Mouse (Mus musculus) fibroblast of lung, adult 2 months (primary cell): ENCODE measurements at regions not wholly inside any gene's neighbourhood (a gene's known extent, or its start where the extent isn't known, plus 50 kb on each side); places are given as distances from the start of the nearest gene placed in this dataset.
"Not testable (repeated sequence)": the region's sequence is repeated elsewhere in the genome, so short reads cannot be mapped to it uniquely, and the experiment has no call there.

Experiments used
- DNase-seq: peaks from one replicate; pipeline ENCODE4 v3.0.0-alpha.2; 2011; ENCODE audit warnings: low read depth

GRCm38 (mm10) chr1:108102607-108103006 lies 512.8 kb downstream of the Serpinb8 start:
- DNase-seq: no peak

- DNase-seq: no peak
Measured at GRCm38 (mm10) chr1:108110984-108111383, 521.2 kb downstream of the Serpinb8 start.

DNA sequence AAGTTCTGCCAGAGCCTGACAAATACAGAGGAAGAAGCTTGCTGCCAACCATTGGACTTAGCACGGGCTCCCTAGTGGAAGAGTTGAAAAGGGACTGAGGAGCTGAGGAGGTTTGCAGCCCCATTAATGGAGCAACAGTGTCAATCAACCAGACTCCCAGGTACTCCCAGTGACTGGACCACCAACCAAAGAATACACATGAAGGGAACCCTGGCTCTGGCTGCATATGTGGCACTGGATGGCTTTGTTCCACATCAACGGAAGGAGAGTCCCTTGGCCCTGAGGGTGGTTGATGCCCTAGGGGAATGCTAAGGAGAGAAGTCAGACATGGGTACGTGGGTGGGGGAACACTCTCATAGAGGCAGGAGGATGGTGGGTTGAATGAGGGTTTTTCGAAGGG lies 537.6 kb downstream of the Serpinb8 start:
- DNase-seq: no peak

DNA sequence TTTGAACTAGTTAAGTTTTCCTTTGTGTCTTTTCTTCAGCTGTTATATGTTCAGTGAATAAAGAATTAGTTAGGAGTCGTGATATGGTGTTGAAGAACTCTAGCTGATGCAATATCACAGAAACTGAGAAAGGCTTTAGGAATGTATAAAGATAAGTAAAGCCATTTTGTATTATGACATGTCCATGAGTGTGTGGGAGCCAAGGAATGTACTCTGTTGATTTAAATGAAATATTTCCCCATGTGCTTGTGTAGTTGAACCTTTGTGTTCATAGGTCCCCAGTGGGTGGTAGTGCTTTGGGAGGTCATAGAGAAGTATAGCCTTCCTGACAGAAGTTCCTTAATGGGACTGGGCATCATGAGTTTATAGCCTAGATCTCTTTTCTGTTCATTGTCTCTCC lies 542.2 kb downstream of the Serpinb8 start:
- no peak for DNase-seq

DNA sequence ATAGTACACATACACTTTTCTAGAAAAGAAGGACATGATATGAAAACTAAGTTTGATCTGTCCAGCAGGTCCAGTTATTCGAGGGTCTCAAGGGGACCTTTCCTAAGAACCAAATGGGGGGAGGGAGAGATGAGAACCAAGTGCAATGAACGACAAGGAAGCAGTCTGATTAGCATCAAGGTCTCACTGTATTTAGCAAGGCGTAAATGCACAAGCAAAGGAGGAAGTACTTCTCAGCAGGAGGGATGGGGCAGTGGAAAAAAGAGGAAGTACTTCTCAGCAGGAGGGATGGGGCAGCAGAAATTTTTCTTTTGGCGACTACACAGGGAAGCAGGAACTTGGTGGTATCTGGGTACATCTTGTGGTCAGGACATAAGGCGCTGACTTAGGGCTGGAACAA lies 545.5 kb downstream of the Serpinb8 start:
- DNase-seq: not testable (repeated sequence)

DNA sequence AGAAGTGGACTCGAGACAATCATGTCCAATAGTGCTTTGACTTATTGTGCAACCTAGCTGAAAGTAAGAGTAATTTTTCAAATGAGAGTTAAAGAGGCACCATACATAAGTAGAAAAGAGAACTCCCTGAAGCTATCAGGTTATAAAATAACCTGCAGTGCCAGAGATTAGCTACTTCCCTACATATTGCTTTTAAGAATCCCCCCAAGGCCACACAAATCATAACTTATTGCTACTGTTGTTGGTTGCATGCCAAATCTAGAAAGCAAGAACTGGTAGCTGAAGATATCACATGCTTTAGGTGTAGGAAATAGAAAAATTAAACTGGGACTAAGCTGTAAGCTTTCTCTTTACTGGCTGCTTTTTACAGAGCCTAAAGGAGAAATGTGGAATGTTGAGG lies 554.3 kb downstream of the Serpinb8 start:
- no peak for DNase-seq

DNA sequence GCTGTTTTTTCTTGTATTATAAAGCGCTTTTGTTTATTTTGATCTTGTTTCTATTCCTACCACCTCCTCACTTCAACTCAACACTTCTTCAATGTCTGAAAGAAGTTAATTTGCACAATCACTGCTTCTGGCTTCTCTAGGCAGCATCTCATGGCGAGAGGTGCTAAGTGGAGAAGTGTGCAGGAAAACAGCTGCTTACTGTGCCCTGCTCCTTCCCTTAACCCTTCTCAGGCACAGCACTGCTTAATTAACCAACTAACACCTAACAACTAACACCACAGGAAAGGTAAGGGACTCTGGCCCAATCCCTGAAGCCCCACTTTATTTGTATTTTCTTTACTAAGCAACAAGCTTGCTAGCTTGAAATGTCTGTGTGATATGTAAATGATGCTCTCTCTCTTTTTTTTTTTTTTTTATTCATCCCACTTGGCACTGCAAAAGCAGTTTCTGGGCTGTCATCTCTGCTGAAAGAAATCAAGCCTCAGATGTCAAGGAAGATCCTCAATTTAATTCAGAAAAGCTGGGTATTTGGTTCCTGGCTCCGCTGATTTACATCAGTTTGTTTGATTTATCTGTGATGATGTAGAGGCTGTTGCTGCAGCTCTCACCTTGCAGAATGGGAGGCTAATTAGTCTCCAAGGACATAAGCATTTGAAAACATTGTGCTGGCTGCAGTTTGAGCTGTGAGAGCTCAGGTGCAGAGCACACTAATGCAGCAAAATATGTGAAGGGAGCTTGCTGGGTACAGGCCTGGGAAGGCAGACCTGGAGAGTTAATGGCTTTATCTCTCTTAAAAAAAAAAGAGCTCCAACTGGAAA lies 591.8 kb downstream of the Serpinb8 start:
- DNase-seq: no peak

- no peak for DNase-seq
Measured at GRCm38 (mm10) chr1:108182168-108182539, 592.3 kb downstream of the Serpinb8 start.

DNA sequence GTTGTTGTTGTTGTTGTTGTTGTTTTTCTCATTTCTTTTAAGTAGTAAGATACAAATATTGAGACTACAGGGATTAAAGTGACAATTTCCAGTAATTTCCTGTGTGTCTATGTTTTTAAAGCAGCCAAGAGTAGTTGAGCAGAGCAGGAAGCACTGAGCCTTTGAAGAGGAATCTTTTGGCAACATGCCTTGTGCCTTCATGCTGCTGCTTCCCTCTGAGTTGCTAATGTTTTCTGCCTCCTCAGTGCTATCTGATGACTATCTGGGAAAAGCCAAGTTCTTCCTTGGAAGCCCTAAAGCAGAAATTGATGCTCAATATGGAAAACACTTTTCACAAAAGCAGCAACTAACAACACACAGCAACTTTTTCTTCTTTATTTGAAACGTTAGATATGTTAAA lies 634.2 kb downstream of the Serpinb8 start:
- no peak for DNase-seq

- no peak for DNase-seq
Measured at GRCm38 (mm10) chr1:108240152-108240551, 650.3 kb downstream of the Serpinb8 start.

DNA sequence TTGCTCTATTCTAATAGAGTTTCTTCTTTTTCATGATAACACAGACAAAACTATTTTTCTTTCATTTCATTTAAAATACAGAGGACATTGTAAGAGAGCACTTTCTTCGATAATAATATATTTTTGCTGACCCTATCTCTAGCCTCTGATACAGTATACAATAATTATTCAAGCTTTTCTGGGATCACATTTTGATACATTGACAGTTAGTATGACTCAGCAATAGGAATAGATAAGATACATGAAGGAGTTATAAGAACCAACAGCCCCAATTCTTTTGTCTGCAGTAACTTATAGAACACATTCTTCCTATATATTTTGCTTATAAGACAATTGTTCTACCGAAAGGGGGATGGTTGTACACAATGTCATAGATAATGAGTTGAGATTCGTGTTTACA lies 665.3 kb downstream of the Serpinb8 start:
- no peak for DNase-seq

GRCm38 (mm10) chr1:108259355-108259754 lies 669.5 kb downstream of the Serpinb8 start:
- DNase-seq: no peak

DNA sequence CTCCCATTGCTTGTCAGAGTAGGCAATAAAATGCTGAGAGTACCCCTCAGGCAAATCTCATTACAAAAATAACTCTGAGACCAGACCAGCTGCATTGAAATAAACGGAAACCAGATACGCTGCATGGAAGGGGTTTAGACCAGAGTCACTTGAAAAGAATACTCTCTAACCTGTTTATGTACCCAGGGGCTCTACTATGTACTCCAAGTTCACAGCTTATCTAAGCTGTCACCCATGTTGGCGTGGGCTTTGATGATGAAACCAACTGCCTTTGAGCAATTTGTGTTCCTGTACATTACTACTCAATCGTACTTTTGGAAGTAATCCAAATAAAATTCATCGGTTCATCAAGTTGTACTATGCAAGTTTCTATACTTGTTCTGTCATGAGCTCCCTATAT lies 692.3 kb downstream of the Serpinb8 start:
- no peak for DNase-seq

- DNase-seq: no peak
Measured at GRCm38 (mm10) chr1:108286571-108286970, 696.8 kb downstream of the Serpinb8 start.
